Mouse (Mus musculus) retina, postnatal 1 day (tissue): Measurements from ENCODE around the gene 2410141K09Rik.
"Not testable (repeated sequence)": the region's sequence is repeated elsewhere in the genome, so short reads cannot be mapped to it uniquely, and the experiment has no call there.

Source experiments
- DNase-seq: peaks from one replicate; pipeline ENCODE4 v3.0.0-alpha.2; 2012

Gene 2410141K09Rik

GRCm38 (mm10) chr13:66441018-66441417, at the start of gene 2410141K09Rik:
2410141K09Rik (minus strand) TSS chr13:66441118.
- not testable (repeated sequence) for DNase-seq

GRCm38 (mm10) chr13:66426858-66427257, 14.1 kb downstream of the 2410141K09Rik start:
- not testable (repeated sequence) for DNase-seq

- not testable (repeated sequence) for DNase-seq
These were observed 26.0 kb downstream of the 2410141K09Rik start for GRCm38 (mm10) chr13:66414962-66415361.
